Mouse (Mus musculus): ENCODE data around the gene Gtf2ird1. TPM values are rescaled to one million over a fixed set of nuclear protein-coding genes. Genes with fewer than 3 reads are reported as not detected.
"Not testable (repeated sequence)": the region's sequence is repeated elsewhere in the genome, so short reads cannot be mapped to it uniquely, and the experiment has no call there.

The Gtf2ird1 gene
- polyA plus RNA-seq, 1 experiment from 2014 or later: 99.8 TPM

DNA sequence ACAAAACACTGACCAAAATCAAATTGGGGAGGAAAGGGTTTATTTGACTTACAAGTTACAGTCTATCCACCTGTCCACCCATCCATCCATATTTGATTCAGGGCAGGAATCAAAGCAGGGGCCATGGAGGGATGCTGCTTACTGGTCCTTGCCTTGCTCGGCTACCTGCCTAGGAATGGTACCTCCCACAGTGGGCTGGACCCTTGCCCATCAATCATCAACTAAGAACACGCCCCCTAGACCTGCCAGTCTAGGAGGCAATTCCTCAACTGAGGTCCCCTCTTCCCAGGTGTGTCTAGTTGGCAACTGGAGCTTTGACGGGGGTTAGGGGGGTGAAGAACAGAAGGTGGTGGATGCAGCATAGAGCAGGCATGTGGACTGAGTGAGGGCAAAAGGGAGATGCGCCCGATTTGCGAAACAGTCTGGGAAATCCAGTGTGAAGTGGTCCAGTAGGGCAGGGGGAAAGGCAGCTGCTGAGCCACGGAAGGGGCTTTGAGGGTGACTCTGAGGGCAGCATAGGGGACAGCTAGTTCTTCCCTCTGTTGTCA is 28.7 kb upstream of the Gtf2ird1 start:
- WGBS: 83% methylated on average over 7 of the region's 7 CpGs
- no peak overlapping the region for H3K9ac ChIP-seq (ENCODE audit: low read length)
- H3K4me2 ChIP-seq (ENCODE audit: low read depth, low read length, severe bottlenecking): no peak overlapping the region
- H3K27me3 ChIP-seq (ENCODE audit: control insufficient read depth, insufficient read depth, low read length): no peaks in the 10 kb centered on the region
- no peaks in the 10 kb centered on the region for H3K4me1 ChIP-seq (replicated peaks; ENCODE audit: control insufficient read depth, insufficient read depth, low read length)
- H3K27ac ChIP-seq (ENCODE audit: low read depth, low read length): no peak overlapping the region
- ATAC-seq (replicated peaks; ENCODE audit: low FRiP score): no peak
- no peaks in the 10 kb centered on the region for H3K9me3 ChIP-seq (ENCODE audit: control insufficient read depth, low read length)
- no peak overlapping the region for H3K4me3 ChIP-seq (ENCODE audit: low read depth, low read length)
- H3K36me3 ChIP-seq (ENCODE audit: control insufficient read depth, insufficient read depth, low read length): no peaks in the 10 kb centered on the region
- peak; percentile 47 for DNase-seq (ENCODE audit: low spot score)

DNA sequence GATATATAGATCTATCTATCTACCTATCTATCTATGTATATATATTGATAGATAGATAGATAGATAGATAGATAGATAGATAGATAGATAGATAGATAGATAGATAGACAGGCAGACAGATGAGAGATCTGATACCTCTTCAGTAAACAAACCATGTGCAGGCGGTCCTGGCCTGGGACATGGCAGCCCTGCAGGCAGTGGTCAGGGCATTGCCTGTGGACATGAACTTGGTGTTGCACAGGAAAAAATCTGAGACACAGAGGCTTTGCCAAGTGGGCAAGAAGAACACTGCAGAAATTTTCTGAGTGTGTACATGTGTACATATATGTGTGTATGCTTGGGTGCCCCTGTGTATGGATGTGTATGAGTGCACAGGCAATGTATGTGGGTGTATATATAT is 26.8 kb upstream of the Gtf2ird1 start:
- no peaks in the 10 kb centered on the region for H3K36me3 ChIP-seq (ENCODE audit: control insufficient read depth, insufficient read depth, low read length)
- H3K4me3 ChIP-seq (ENCODE audit: low read depth, low read length): no peak overlapping the region
- no peaks in the 10 kb centered on the region for H3K27me3 ChIP-seq (ENCODE audit: control insufficient read depth, insufficient read depth, low read length)
- no peak overlapping the region for H3K9ac ChIP-seq (ENCODE audit: low read length)
- WGBS: 87% methylated on average over 1 of the region's 1 CpGs
- no peaks in the 10 kb centered on the region for H3K9me3 ChIP-seq (ENCODE audit: control insufficient read depth, low read length)
- ATAC-seq (replicated peaks; ENCODE audit: low FRiP score) (no peak), DNase-seq (ENCODE audit: low spot score) (no peak)
- H3K4me2 ChIP-seq (ENCODE audit: low read depth, low read length, severe bottlenecking): no peak overlapping the region
- no peaks in the 10 kb centered on the region for H3K4me1 ChIP-seq (replicated peaks; ENCODE audit: control insufficient read depth, insufficient read depth, low read length)
- H3K27ac ChIP-seq (ENCODE audit: low read depth, low read length): no peak overlapping the region

DNA sequence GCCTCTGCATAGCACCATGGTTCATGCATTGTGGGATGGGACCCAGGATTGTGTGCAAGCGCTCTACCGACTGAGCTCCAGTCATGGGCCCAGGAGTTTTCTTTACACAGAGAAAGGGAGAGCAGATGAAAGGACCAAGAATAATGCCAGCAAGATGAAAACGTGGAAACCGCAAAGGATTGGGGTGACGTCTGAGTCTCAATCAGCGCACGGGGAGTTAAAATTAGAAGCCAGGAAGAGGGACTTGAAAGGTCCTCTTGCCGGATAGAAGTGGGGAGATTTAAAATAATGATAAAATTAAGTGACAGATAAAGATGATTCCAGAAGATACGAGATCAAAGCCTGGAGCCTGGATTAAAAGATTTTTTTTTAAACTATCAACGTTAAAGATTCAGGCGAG is 25.8 kb upstream of the Gtf2ird1 start:
- H3K4me1 ChIP-seq (replicated peaks; ENCODE audit: control insufficient read depth, insufficient read depth, low read length): no peaks in the 10 kb centered on the region
- H3K9me3 ChIP-seq (ENCODE audit: control insufficient read depth, low read length): no peaks in the 10 kb centered on the region
- ATAC-seq (replicated peaks; ENCODE audit: low FRiP score): no peak
- H3K27ac ChIP-seq (ENCODE audit: low read depth, low read length): no peak overlapping the region
- H3K4me3 ChIP-seq (ENCODE audit: low read depth, low read length): no peak overlapping the region
- H3K4me2 ChIP-seq (ENCODE audit: low read depth, low read length, severe bottlenecking): no peak overlapping the region
- no peaks in the 10 kb centered on the region for H3K27me3 ChIP-seq (ENCODE audit: control insufficient read depth, insufficient read depth, low read length)
- DNase-seq (ENCODE audit: low spot score): peak; percentile 40
- H3K36me3 ChIP-seq (ENCODE audit: control insufficient read depth, insufficient read depth, low read length): no peaks in the 10 kb centered on the region
- no peak overlapping the region for H3K9ac ChIP-seq (ENCODE audit: low read length)
- WGBS: 70% methylated on average over 11 of the region's 11 CpGs

DNA sequence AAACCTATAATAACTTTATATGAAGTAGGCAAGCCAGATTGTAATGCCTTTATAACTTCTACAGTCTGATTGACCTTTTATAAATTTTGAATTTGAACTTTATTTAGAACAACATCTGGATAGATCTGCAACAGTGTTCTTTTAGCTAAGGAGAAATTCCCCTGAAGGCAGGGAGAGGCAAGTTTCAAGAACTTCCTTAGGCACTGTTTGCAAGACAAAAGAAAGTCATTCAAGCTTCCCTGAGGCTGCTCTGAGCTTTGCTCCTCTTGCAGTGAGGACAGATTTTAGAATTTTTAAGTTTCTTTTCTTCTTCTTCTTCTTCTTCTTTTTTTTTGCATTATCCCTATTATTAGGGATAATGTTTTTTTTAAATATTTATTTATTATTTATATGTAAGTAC is 22.4 kb upstream of the Gtf2ird1 start:
- H3K36me3 ChIP-seq (ENCODE audit: control insufficient read depth, insufficient read depth, low read length); H3K4me1 ChIP-seq (replicated peaks; ENCODE audit: control insufficient read depth, insufficient read depth, low read length); ATAC-seq (replicated peaks; ENCODE audit: low FRiP score); H3K4me3 ChIP-seq (ENCODE audit: low read depth, low read length); H3K4me2 ChIP-seq (ENCODE audit: low read depth, low read length, severe bottlenecking); H3K27ac ChIP-seq (ENCODE audit: low read depth, low read length); DNase-seq (ENCODE audit: low spot score); H3K9ac ChIP-seq (ENCODE audit: low read length); H3K27me3 ChIP-seq (ENCODE audit: control insufficient read depth, insufficient read depth, low read length); H3K9me3 ChIP-seq (ENCODE audit: control insufficient read depth, low read length): not testable (repeated sequence)

DNA sequence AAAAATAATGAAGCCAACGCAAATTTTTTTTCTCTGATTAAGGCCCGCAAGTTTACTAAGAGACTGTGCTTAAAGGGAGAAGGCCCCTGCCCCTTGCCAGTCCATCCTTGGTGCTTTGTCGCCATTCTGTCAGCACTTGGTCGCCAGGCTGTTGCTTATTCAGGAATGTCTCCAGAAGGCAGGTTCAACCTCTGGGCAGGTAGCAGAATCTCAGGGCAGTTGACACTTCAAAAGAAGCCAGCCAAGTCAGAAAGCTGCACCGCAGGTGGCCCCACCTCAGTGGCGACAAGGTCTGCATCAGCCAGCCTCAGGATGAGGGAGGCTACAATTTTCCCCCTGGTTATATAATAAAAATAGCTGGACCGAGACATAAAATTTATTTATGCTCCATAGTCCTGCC is 19.2 kb upstream of the Gtf2ird1 start:
- H3K27ac ChIP-seq (ENCODE audit: low read depth, low read length); H3K27me3 ChIP-seq (ENCODE audit: control insufficient read depth, insufficient read depth, low read length); H3K4me1 ChIP-seq (replicated peaks; ENCODE audit: control insufficient read depth, insufficient read depth, low read length); H3K9ac ChIP-seq (ENCODE audit: low read length); H3K4me3 ChIP-seq (ENCODE audit: low read depth, low read length); ATAC-seq (replicated peaks; ENCODE audit: low FRiP score); H3K36me3 ChIP-seq (ENCODE audit: control insufficient read depth, insufficient read depth, low read length); H3K9me3 ChIP-seq (ENCODE audit: control insufficient read depth, low read length); H3K4me2 ChIP-seq (ENCODE audit: low read depth, low read length, severe bottlenecking): not testable (repeated sequence)
- WGBS: 88% methylated on average over 7 of the region's 7 CpGs
- DNase-seq (ENCODE audit: low spot score): peak; percentile 21

- Histone ChIP-seq H3K27me3 (ENCODE audit: control insufficient read depth, insufficient read depth, low read length) (no peaks in the 10 kb centered on the region), H3K4me1 (replicated peaks; ENCODE audit: control insufficient read depth, insufficient read depth, low read length) (no peaks in the 10 kb centered on the region; the same call in 1 of the 2 replicates), H3K9ac (ENCODE audit: low read length) (no peak overlapping the region), H3K9me3 (ENCODE audit: control insufficient read depth, low read length) (peaks cover 2% of the 10 kb centered on the region; the same call in 1 of the 2 replicates), H3K4me2 (ENCODE audit: low read depth, low read length, severe bottlenecking) (no peak overlapping the region), H3K4me3 (ENCODE audit: low read depth, low read length) (no peak overlapping the region), H3K36me3 (ENCODE audit: control insufficient read depth, insufficient read depth, low read length) (no peaks in the 10 kb centered on the region), H3K27ac (ENCODE audit: low read depth, low read length) (no peak overlapping the region)
- peak; percentile 44 for DNase-seq (ENCODE audit: low spot score)
- ATAC-seq (replicated peaks; ENCODE audit: low FRiP score): no peak
- 92% methylated on average over 6 of the region's 6 CpGs for WGBS
Measured at GRCm38 (mm10) chr5:134475006-134475605, 18.6 kb upstream of the Gtf2ird1 start.

GRCm38 (mm10) chr5:134473902-134474301 is 17.4 kb upstream of the Gtf2ird1 start:
- 84% methylated on average over 2 of the region's 2 CpGs for WGBS
- no peak for ATAC-seq (replicated peaks; ENCODE audit: low FRiP score)
- H3K9me3 ChIP-seq (ENCODE audit: control insufficient read depth, low read length): peaks cover 2% of the 10 kb centered on the region; the same call in 1 of the 2 replicates

GRCm38 (mm10) chr5:134470538-134471169 is 14.1 kb upstream of the Gtf2ird1 start:
- Histone ChIP-seq H3K9me3 (ENCODE audit: control insufficient read depth, low read length) (peaks cover 2% of the 10 kb centered on the region; the same call in 1 of the 2 replicates), H3K4me1 (replicated peaks; ENCODE audit: control insufficient read depth, insufficient read depth, low read length) (peaks cover 11% of the 10 kb centered on the region), H3K27me3 (ENCODE audit: control insufficient read depth, insufficient read depth, low read length) (no peaks in the 10 kb centered on the region), H3K4me3 (ENCODE audit: low read depth, low read length) (no peak overlapping the region), H3K9ac (ENCODE audit: low read length) (no peak overlapping the region), H3K4me2 (ENCODE audit: low read depth, low read length, severe bottlenecking) (no peak overlapping the region), H3K36me3 (ENCODE audit: control insufficient read depth, insufficient read depth, low read length) (no peaks in the 10 kb centered on the region), H3K27ac (ENCODE audit: low read depth, low read length) (no peak overlapping the region)
- 82% methylated on average over 8 of the region's 8 CpGs for WGBS
- ATAC-seq (replicated peaks; ENCODE audit: low FRiP score) (no peak), DNase-seq (ENCODE audit: low spot score) (peak; percentile 22)

More at GRCm38 (mm10) chr5:134473902-134474301, 17.4 kb upstream of the Gtf2ird1 start:
- Histone ChIP-seq H3K27me3 (ENCODE audit: control insufficient read depth, insufficient read depth, low read length) (no peaks in the 10 kb centered on the region), H3K4me1 (replicated peaks; ENCODE audit: control insufficient read depth, insufficient read depth, low read length) (no peaks in the 10 kb centered on the region; the same call in 1 of the 2 replicates), H3K4me2 (ENCODE audit: low read depth, low read length, severe bottlenecking) (no peak overlapping the region), H3K36me3 (ENCODE audit: control insufficient read depth, insufficient read depth, low read length) (no peaks in the 10 kb centered on the region), H3K27ac (ENCODE audit: low read depth, low read length) (no peak overlapping the region), H3K4me3 (ENCODE audit: low read depth, low read length) (no peak overlapping the region), H3K9ac (ENCODE audit: low read length) (no peak overlapping the region)
- peak; percentile 38 for DNase-seq (ENCODE audit: low spot score)

Data from forebrain, embryonic 11.5 days (tissue).